Mouse (Mus musculus): Measurements from ENCODE around the gene Ly6g5c. TPM values are rescaled to one million over a fixed set of nuclear protein-coding genes. Genes with fewer than 3 reads are reported as not detected.

Ly6g5c gene
- polyA plus RNA-seq, 1 experiment = not detected

- Histone ChIP-seq H3K36me3 (ENCODE audit: control insufficient read depth, insufficient read depth, low read length) (no peaks in the 10 kb centered on the region), H3K4me1 (ENCODE audit: control insufficient read depth, insufficient read depth, low read length) (no peaks in the 10 kb centered on the region; the same call in 1 of the 2 replicates), H3K27ac (ENCODE audit: insufficient read depth, low read depth, low read length) (no peak overlapping the region), H3K27me3 (replicated peaks; ENCODE audit: control insufficient read depth, insufficient read depth, low read length) (no peaks in the 10 kb centered on the region), H3K4me3 (ENCODE audit: insufficient read depth, low read depth, low read length) (no peak overlapping the region)
- DNase-seq = no peak
- 86% methylated on average over 3 of the region's 3 CpGs for WGBS
- TF ChIP-seq POLR2A (IDR thresholded peaks at IDR 0.05; ENCODE audit: low read depth, low read length) (no peak), CTCF (conservative IDR thresholded peaks at IDR 0.05; ENCODE audit: insufficient read depth, insufficient read length, low read depth, low read length) (no peak)
Measured at GRCm38 (mm10) chr17:35063466-35063865, 44.6 kb upstream of the Ly6g5c start.

DNA sequence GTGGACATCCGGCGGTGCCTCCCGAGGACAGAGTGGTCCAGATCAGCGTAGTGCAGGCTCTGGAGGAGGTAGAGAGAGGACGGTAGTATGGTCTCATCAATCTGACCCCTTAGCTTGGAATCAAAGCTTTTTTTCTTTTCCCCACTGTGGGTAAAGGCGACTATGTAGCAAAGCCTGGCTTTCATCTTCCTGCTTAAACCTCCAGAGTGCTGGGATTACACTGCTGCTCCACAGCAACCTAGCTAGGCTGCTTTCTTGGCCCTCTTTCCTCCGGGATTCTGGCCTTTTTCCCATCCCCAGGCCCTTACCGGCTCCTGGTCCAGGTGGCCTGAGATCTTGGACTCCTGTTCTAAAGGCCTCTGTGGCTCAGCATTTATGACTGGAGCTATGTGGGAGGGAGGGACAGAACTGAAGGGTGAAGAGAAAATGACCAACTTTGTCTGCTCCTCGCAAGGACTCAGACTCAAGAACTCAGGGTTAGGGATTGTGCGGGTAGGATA, 43.7 kb upstream of the Ly6g5c start:
- Histone ChIP-seq H3K36me3 (ENCODE audit: control insufficient read depth, insufficient read depth, low read length) (no peaks in the 10 kb centered on the region), H3K27ac (ENCODE audit: insufficient read depth, low read depth, low read length) (peak overlapping the region; percentile 65), H3K4me1 (ENCODE audit: control insufficient read depth, insufficient read depth, low read length) (no peaks in the 10 kb centered on the region; the same call in 1 of the 2 replicates), H3K27me3 (replicated peaks; ENCODE audit: control insufficient read depth, insufficient read depth, low read length) (no peaks in the 10 kb centered on the region), H3K4me3 (ENCODE audit: insufficient read depth, low read depth, low read length) (peak overlapping the region; percentile 4; the same call in 1 of the 2 replicates)
- WGBS = 43% methylated on average over 10 of the region's 10 CpGs
- TF ChIP-seq CTCF (conservative IDR thresholded peaks at IDR 0.05; ENCODE audit: insufficient read depth, insufficient read length, low read depth, low read length) (no peak), POLR2A (IDR thresholded peaks at IDR 0.05; ENCODE audit: low read depth, low read length) (no peak)
- DNase-seq = peak; percentile 18

GRCm38 (mm10) chr17:35064951-35065947, 42.8 kb upstream of the Ly6g5c start, which contains the start of gene Ly6g6c:
TSS of gene Ly6g6c (plus strand) at chr17:35065388.
- no peaks in the 10 kb centered on the region for H3K36me3 ChIP-seq (ENCODE audit: control insufficient read depth, insufficient read depth, low read length)
- TF ChIP-seq CTCF (conservative IDR thresholded peaks at IDR 0.05; ENCODE audit: insufficient read depth, insufficient read length, low read depth, low read length) (no peak), POLR2A (IDR thresholded peaks at IDR 0.05; ENCODE audit: low read depth, low read length) (no peak)
- H3K4me3 ChIP-seq (ENCODE audit: insufficient read depth, low read depth, low read length) = peak within 1 kb of the TSS; percentile 47
- no peaks in the 10 kb centered on the region; the same call in 1 of the 2 replicates for H3K4me1 ChIP-seq (ENCODE audit: control insufficient read depth, insufficient read depth, low read length)
- peak within 1 kb of the TSS; percentile 65 for H3K27ac ChIP-seq (ENCODE audit: insufficient read depth, low read depth, low read length)
- WGBS = 9% methylated on average over 48 of the region's 48 CpGs
- H3K27me3 ChIP-seq (replicated peaks; ENCODE audit: control insufficient read depth, insufficient read depth, low read length) = no peaks in the 10 kb centered on the region
- peak; percentile 83 for DNase-seq

DNA sequence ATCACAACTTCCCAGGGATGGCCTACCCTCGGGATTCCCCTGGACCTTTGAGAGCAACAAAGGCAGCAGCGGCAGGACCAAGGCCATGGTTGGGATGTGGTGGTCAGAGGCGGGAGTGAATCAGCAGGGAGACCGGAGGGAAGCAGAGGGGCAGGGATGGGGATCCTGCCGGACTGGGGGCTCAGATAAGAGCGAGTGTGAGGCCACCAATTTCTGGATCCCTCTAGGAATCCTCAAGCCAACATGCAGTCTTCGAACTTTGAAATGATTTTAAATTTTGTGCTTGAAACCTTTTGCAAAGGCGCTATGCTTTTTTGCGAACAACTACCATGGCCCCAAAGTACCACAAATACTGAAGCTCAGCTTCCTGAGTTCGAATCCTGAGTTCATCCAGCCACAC, 42.0 kb upstream of the Ly6g5c start, which contains the start of gene Mpig6b:
Gene Mpig6b (minus strand): TSS at position 101 of the 400 bp plus-strand sequence.
- Histone ChIP-seq H3K4me1 (ENCODE audit: control insufficient read depth, insufficient read depth, low read length) (no peaks in the 10 kb centered on the region; the same call in 1 of the 2 replicates), H3K4me3 (ENCODE audit: insufficient read depth, low read depth, low read length) (peak within 1 kb of the TSS; percentile 47), H3K36me3 (ENCODE audit: control insufficient read depth, insufficient read depth, low read length) (no peaks in the 10 kb centered on the region), H3K27me3 (replicated peaks; ENCODE audit: control insufficient read depth, insufficient read depth, low read length) (no peaks in the 10 kb centered on the region), H3K27ac (ENCODE audit: insufficient read depth, low read depth, low read length) (peak within 1 kb of the TSS; percentile 57)
- DNase-seq = no peak
- 76% methylated on average over 10 of the region's 10 CpGs for WGBS
- TF ChIP-seq POLR2A (IDR thresholded peaks at IDR 0.05; ENCODE audit: low read depth, low read length) = no peak
- no peak for TF ChIP-seq CTCF (conservative IDR thresholded peaks at IDR 0.05; ENCODE audit: insufficient read depth, insufficient read length, low read depth, low read length)

GRCm38 (mm10) chr17:35068213-35068914, 39.7 kb upstream of the Ly6g5c start:
- Histone ChIP-seq H3K36me3 (ENCODE audit: control insufficient read depth, insufficient read depth, low read length) (no peaks in the 10 kb centered on the region), H3K27ac (ENCODE audit: insufficient read depth, low read depth, low read length) (no peak overlapping the region), H3K4me3 (ENCODE audit: insufficient read depth, low read depth, low read length) (no peak overlapping the region), H3K27me3 (replicated peaks; ENCODE audit: control insufficient read depth, insufficient read depth, low read length) (no peaks in the 10 kb centered on the region), H3K4me1 (ENCODE audit: control insufficient read depth, insufficient read depth, low read length) (no peaks in the 10 kb centered on the region; the same call in 1 of the 2 replicates)
- no peak for DNase-seq
- TF ChIP-seq POLR2A (IDR thresholded peaks at IDR 0.05; ENCODE audit: low read depth, low read length) (no peak), CTCF (conservative IDR thresholded peaks at IDR 0.05; ENCODE audit: insufficient read depth, insufficient read length, low read depth, low read length) (no peak)
- 76% methylated on average over 17 of the region's 17 CpGs for WGBS

DNA sequence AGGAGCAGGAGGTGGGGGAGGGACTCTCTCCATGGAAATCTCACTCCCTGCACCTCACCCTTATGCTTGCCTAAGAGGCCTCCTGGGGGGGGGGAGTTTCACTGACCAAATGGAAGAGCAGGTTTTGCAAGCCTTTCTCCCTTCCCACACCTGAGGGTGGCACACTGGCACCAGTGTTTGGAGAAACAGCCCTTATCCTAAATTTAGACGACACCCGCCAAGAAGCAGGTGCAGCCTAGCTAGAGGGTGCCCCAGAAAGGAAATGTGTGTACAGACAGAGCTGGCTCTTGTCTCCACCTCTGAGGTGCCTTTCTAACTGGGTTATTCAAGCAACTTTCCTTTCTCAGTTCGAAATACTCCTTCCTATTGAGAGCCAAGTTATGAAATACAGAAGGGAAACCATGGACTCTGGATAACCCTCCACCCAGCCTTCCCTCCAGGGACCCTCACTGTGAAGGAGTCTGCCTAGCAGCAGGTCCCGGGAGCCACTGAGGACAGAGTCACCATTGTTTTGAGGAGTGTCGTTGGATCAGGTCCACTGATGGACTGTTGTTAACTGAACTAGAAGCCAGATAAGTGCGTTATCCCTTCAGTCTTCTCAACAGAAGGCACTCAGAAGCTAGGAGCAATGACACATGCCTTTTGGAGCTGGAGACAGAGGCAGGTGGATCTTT, 37.4 kb upstream of the Ly6g5c start:
- Histone ChIP-seq H3K4me1 (ENCODE audit: control insufficient read depth, insufficient read depth, low read length) (no peaks in the 10 kb centered on the region), H3K27me3 (replicated peaks; ENCODE audit: control insufficient read depth, insufficient read depth, low read length) (no peaks in the 10 kb centered on the region), H3K36me3 (ENCODE audit: control insufficient read depth, insufficient read depth, low read length) (no peaks in the 10 kb centered on the region), H3K27ac (ENCODE audit: insufficient read depth, low read depth, low read length) (no peak overlapping the region), H3K4me3 (ENCODE audit: insufficient read depth, low read depth, low read length) (no peak overlapping the region)
- 67% methylated on average over 6 of the region's 6 CpGs for WGBS
- TF ChIP-seq POLR2A (IDR thresholded peaks at IDR 0.05; ENCODE audit: low read depth, low read length) = no peak
- no peak; the same call in 1 of the 2 replicates for TF ChIP-seq CTCF (conservative IDR thresholded peaks at IDR 0.05; ENCODE audit: insufficient read depth, insufficient read length, low read depth, low read length)
- no peak for DNase-seq

All from kidney, adult 2 months (tissue).